Mouse (Mus musculus): ENCODE measurements at regions not wholly inside any gene's neighbourhood (a gene's known extent, or its start where the extent isn't known, plus 50 kb on each side); places are given as distances from the start of the nearest gene placed in this dataset.

- H3K4me3 ChIP-seq (ENCODE audit: low read depth, low read length), result no peak overlapping the region
- no peaks in the 10 kb centered on the region for H3K4me1 ChIP-seq (replicated peaks; ENCODE audit: control insufficient read depth, insufficient read depth)
- ATAC-seq (ENCODE audit: low FRiP score, low TSS enrichment) (no peak), DNase-seq (ENCODE audit: low spot score) (no peak)
- no peak overlapping the region for H3K9ac ChIP-seq (ENCODE audit: low read length)
- H3K36me3 ChIP-seq (ENCODE audit: control insufficient read depth, insufficient read depth, low read length), result no peaks in the 10 kb centered on the region
- TF ChIP-seq CTCF (IDR thresholded peaks at IDR 0.05; ENCODE audit: low read depth) (no peak), EP300 (optimal IDR thresholded peaks at IDR 0.05) (no peak)
- WGBS, result 78% methylated on average over 7 of the region's 7 CpGs
- no peaks in the 10 kb centered on the region for H3K9me3 ChIP-seq (ENCODE audit: control insufficient read depth, low read length)
- no peak overlapping the region for H3K4me2 ChIP-seq (replicated peaks; ENCODE audit: low read depth)
- no peak overlapping the region for H3K27ac ChIP-seq (replicated peaks)
- no peaks in the 10 kb centered on the region for H3K27me3 ChIP-seq (ENCODE audit: control insufficient read depth, insufficient read depth, low read length)
These were observed 404.7 kb downstream of the Cdh26 start for GRCm38 (mm10) chr2:178834986-178835385.

- H3K9me3 ChIP-seq (ENCODE audit: control insufficient read depth, low read length), result no peaks in the 10 kb centered on the region
- DNase-seq (ENCODE audit: low spot score) (no peak), ATAC-seq (ENCODE audit: low FRiP score, low TSS enrichment) (no peak)
- no peaks in the 10 kb centered on the region for H3K36me3 ChIP-seq (ENCODE audit: control insufficient read depth, insufficient read depth, low read length)
- H3K27ac ChIP-seq (replicated peaks), result no peak overlapping the region
- H3K9ac ChIP-seq (ENCODE audit: low read length), result no peak overlapping the region
- no peak for TF ChIP-seq CTCF (IDR thresholded peaks at IDR 0.05; ENCODE audit: low read depth)
- TF ChIP-seq EP300 (optimal IDR thresholded peaks at IDR 0.05), result no peak
- no peak overlapping the region for H3K4me3 ChIP-seq (ENCODE audit: low read depth, low read length)
- H3K27me3 ChIP-seq (ENCODE audit: control insufficient read depth, insufficient read depth, low read length), result no peaks in the 10 kb centered on the region
- H3K4me2 ChIP-seq (replicated peaks; ENCODE audit: low read depth), result no peak overlapping the region
- H3K4me1 ChIP-seq (replicated peaks; ENCODE audit: control insufficient read depth, insufficient read depth), result no peaks in the 10 kb centered on the region
- WGBS, result 25% methylated on average over 6 of the region's 6 CpGs
These were observed 408.2 kb downstream of the Cdh26 start for GRCm38 (mm10) chr2:178838571-178838970.

- no peaks in the 10 kb centered on the region for H3K36me3 ChIP-seq (ENCODE audit: control insufficient read depth, insufficient read depth, low read length)
- ATAC-seq (ENCODE audit: low FRiP score, low TSS enrichment), result no peak
- H3K4me1 ChIP-seq (replicated peaks; ENCODE audit: control insufficient read depth, insufficient read depth), result no peaks in the 10 kb centered on the region
- H3K27ac ChIP-seq (replicated peaks), result no peak overlapping the region
- no peaks in the 10 kb centered on the region for H3K9me3 ChIP-seq (ENCODE audit: control insufficient read depth, low read length)
- TF ChIP-seq CTCF (IDR thresholded peaks at IDR 0.05; ENCODE audit: low read depth) (no peak), EP300 (optimal IDR thresholded peaks at IDR 0.05) (no peak)
- no peak for DNase-seq (ENCODE audit: low spot score)
- no peaks in the 10 kb centered on the region for H3K27me3 ChIP-seq (ENCODE audit: control insufficient read depth, insufficient read depth, low read length)
- no peak overlapping the region for H3K4me2 ChIP-seq (replicated peaks; ENCODE audit: low read depth)
- WGBS, result 38% methylated on average over 2 of the region's 2 CpGs
- H3K9ac ChIP-seq (ENCODE audit: low read length), result no peak overlapping the region
- H3K4me3 ChIP-seq (ENCODE audit: low read depth, low read length), result no peak overlapping the region
These were observed 410.6 kb downstream of the Cdh26 start for GRCm38 (mm10) chr2:178840975-178841374.

- DNase-seq (ENCODE audit: low spot score) (no peak), ATAC-seq (ENCODE audit: low FRiP score, low TSS enrichment) (no peak)
- Histone ChIP-seq H3K27me3 (ENCODE audit: control insufficient read depth, insufficient read depth, low read length) (no peaks in the 10 kb centered on the region), H3K9me3 (ENCODE audit: control insufficient read depth, low read length) (no peaks in the 10 kb centered on the region), H3K4me1 (replicated peaks; ENCODE audit: control insufficient read depth, insufficient read depth) (no peaks in the 10 kb centered on the region), H3K36me3 (ENCODE audit: control insufficient read depth, insufficient read depth, low read length) (no peaks in the 10 kb centered on the region), H3K4me2 (replicated peaks; ENCODE audit: low read depth) (no peak overlapping the region), H3K4me3 (ENCODE audit: low read depth, low read length) (no peak overlapping the region), H3K27ac (replicated peaks) (no peak overlapping the region), H3K9ac (ENCODE audit: low read length) (no peak overlapping the region)
- TF ChIP-seq EP300 (optimal IDR thresholded peaks at IDR 0.05) (no peak), CTCF (IDR thresholded peaks at IDR 0.05; ENCODE audit: low read depth) (no peak)
- 66% methylated on average over 12 of the region's 12 CpGs for WGBS
These were observed 412.3 kb downstream of the Cdh26 start for GRCm38 (mm10) chr2:178842595-178842994.

- 93% methylated on average over 3 of the region's 3 CpGs for WGBS
- Histone ChIP-seq H3K4me2 (replicated peaks; ENCODE audit: low read depth) (no peak overlapping the region), H3K4me3 (ENCODE audit: low read depth, low read length) (no peak overlapping the region), H3K27ac (replicated peaks) (no peak overlapping the region), H3K36me3 (ENCODE audit: control insufficient read depth, insufficient read depth, low read length) (no peaks in the 10 kb centered on the region), H3K27me3 (ENCODE audit: control insufficient read depth, insufficient read depth, low read length) (no peaks in the 10 kb centered on the region), H3K4me1 (replicated peaks; ENCODE audit: control insufficient read depth, insufficient read depth) (no peaks in the 10 kb centered on the region), H3K9me3 (ENCODE audit: control insufficient read depth, low read length) (no peaks in the 10 kb centered on the region), H3K9ac (ENCODE audit: low read length) (no peak overlapping the region)
- TF ChIP-seq CTCF (IDR thresholded peaks at IDR 0.05; ENCODE audit: low read depth) (no peak), EP300 (optimal IDR thresholded peaks at IDR 0.05) (no peak)
- no peak for DNase-seq (ENCODE audit: low spot score)
- ATAC-seq (ENCODE audit: low FRiP score, low TSS enrichment), result no peak
These were observed 413.1 kb downstream of the Cdh26 start for GRCm38 (mm10) chr2:178843458-178843857.

- 91% methylated on average over 4 of the region's 4 CpGs for WGBS
- no peak for ATAC-seq (ENCODE audit: low FRiP score, low TSS enrichment)
- H3K27me3 ChIP-seq (ENCODE audit: control insufficient read depth, insufficient read depth, low read length), result no peaks in the 10 kb centered on the region
- no peaks in the 10 kb centered on the region for H3K4me1 ChIP-seq (replicated peaks; ENCODE audit: control insufficient read depth, insufficient read depth)
- no peak overlapping the region for H3K4me2 ChIP-seq (replicated peaks; ENCODE audit: low read depth)
- no peak overlapping the region for H3K27ac ChIP-seq (replicated peaks)
- no peaks in the 10 kb centered on the region for H3K9me3 ChIP-seq (ENCODE audit: control insufficient read depth, low read length)
- no peak overlapping the region for H3K9ac ChIP-seq (ENCODE audit: low read length)
- no peak overlapping the region for H3K4me3 ChIP-seq (ENCODE audit: low read depth, low read length)
- no peak for DNase-seq (ENCODE audit: low spot score)
- H3K36me3 ChIP-seq (ENCODE audit: control insufficient read depth, insufficient read depth, low read length), result no peaks in the 10 kb centered on the region
- TF ChIP-seq EP300 (optimal IDR thresholded peaks at IDR 0.05) (no peak), CTCF (IDR thresholded peaks at IDR 0.05; ENCODE audit: low read depth) (no peak)
These were observed 414.2 kb downstream of the Cdh26 start for GRCm38 (mm10) chr2:178844561-178844960.
